Mouse (Mus musculus) liver, embryonic 11.5 days (tissue): ENCODE results near the gene Hmcn1. TPM values are rescaled to one million over a fixed set of nuclear protein-coding genes. Genes with fewer than 3 reads are reported as not detected.

Experiments used
- ATAC-seq: fragments of 200-750 bp; cut with Nextera tagmentation; replicated peaks from 2 replicates; pipeline ENCODE4 v1.8.0; 2017; ENCODE audit warnings: moderate number of reproducible peaks, mild to moderate bottlenecking, moderate TSS enrichment, moderate library complexity; ENCODE audit not compliant: low FRiP score
- DNase-seq: peaks from one replicate; pipeline ENCODE4 v3.0.0-alpha.2; 2017; ENCODE audit warnings: low spot score
- H3K27ac ChIP-seq: fragments of 300-500 bp; sonication (generic); 2 replicates; pipeline ENCODE4 v1.5.1; 2014; ENCODE audit warnings: mild to moderate bottlenecking, low read depth, low read length, control low read depth
- H3K27me3 ChIP-seq: fragments of 300-500 bp; sonication (generic); replicated peaks from 2 replicates; pipeline ENCODE4 v1.6.1; 2014; ENCODE audit warnings: low read length, mixed read lengths; ENCODE audit not compliant: control insufficient read depth, insufficient read depth
- H3K36me3 ChIP-seq: fragments of 300-500 bp; sonication (generic); 2 replicates; pipeline ENCODE4 v1.6.1; 2014; ENCODE audit warnings: mild to moderate bottlenecking, low read length, moderate library complexity, mixed read lengths; ENCODE audit not compliant: control insufficient read depth, insufficient read depth
- H3K4me1 ChIP-seq: fragments of 300-500 bp; sonication (generic); replicated peaks from 2 replicates; pipeline ENCODE4 v1.6.1; 2014; ENCODE audit warnings: low read length, mixed read lengths; ENCODE audit not compliant: control insufficient read depth, insufficient read depth
- H3K4me2 ChIP-seq: fragments of 300-500 bp; sonication (generic); 2 replicates; pipeline ENCODE4 v1.6.1; 2014; ENCODE audit warnings: mild to moderate bottlenecking, control low read depth, moderate library complexity
- H3K4me3 ChIP-seq: fragments of 300-500 bp; sonication (generic); 2 replicates; pipeline ENCODE4 v1.5.1; 2014; ENCODE audit warnings: low read depth, low read length, control low read depth
- H3K9ac ChIP-seq: fragments of 300-500 bp; sonication (generic); 2 replicates; pipeline ENCODE4 v1.6.1; 2014; ENCODE audit warnings: low read depth, low read length, control low read depth
- H3K9me3 ChIP-seq: fragments of 300-500 bp; sonication (generic); 2 replicates; pipeline ENCODE4 v1.6.1; 2016; ENCODE audit warnings: low read length, inconsistent platforms, mixed read lengths; ENCODE audit not compliant: control insufficient read depth
- WGBS: fragments of 180-500 bp; shearing (Covaris S2); extraction: QIAGEN DNeasy Blood & Tissue Kit; methylation state at CpG from one replicate; pipeline ENCODE4 v1.1.7; 2014; 5-methylcytosine and 5-hydroxymethylcytosine counted together
- polyA plus RNA-seq: library from polyadenylated mRNA; unstranded; fragments of >200 nt; fragmentation: Nextera tagmentation; extraction: Ambion mirVana; gene quantifications from 2 replicates; pipeline ENCODE4 v1.2.1, GENCODE M21; 2014

Gene Hmcn1
- polyA plus RNA-seq, 1 experiment from 2014 or later, result 9.9 TPM

DNA sequence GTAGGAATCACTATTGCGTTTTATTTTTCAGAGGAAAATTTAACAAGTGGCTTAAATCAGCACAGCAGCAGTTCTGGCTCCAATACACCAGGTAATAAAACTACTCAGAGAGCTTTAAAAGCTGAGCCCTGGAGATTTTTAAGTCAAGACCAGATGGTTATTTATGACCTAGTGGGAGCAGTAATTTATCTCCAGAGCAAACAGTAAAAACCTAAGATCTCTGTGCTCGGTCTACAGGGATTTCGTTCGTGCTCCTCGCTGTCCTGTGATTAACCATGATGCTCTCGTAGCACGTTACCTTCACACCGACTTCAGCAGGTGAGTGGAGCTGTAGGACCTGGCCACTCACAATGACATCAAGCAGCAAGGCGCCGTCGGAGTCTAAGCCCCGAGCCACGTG lies 399.6 kb downstream of the Hmcn1 start:
- Histone ChIP-seq H3K36me3 (no peaks in the 10 kb centered on the region), H3K27me3 (no peaks in the 10 kb centered on the region), H3K4me1 (no peaks in the 10 kb centered on the region), H3K4me3 (no peak overlapping the region), H3K27ac (no peak overlapping the region), H3K9me3 (no peaks in the 10 kb centered on the region), H3K4me2 (no peak overlapping the region), H3K9ac (no peak overlapping the region)
- WGBS, result 85% methylated on average over 13 of the region's 13 CpGs
- no peak for ATAC-seq
- DNase-seq, result no peak

DNA sequence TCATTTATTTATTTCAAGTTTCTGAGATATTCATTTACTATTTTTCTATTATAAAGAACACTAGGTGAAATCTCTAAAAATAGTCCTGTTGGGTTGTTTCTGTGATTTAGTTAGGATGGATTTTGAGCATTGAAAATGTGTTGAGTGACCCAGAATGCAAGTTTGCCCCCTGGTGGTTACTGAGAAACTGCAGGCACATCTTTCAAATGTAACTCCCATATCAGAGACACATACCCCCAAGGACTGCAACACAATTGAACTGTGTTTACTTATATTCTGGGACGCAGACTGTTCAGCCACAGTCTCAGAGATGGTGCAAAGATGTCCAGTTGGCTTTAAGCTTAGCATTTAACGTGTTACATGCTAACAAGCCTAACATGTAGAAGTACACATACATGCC lies 402.0 kb downstream of the Hmcn1 start:
- Histone ChIP-seq H3K4me1 (no peaks in the 10 kb centered on the region), H3K36me3 (no peaks in the 10 kb centered on the region), H3K4me3 (no peak overlapping the region), H3K4me2 (no peak overlapping the region), H3K27me3 (no peaks in the 10 kb centered on the region), H3K9ac (no peak overlapping the region), H3K27ac (no peak overlapping the region), H3K9me3 (no peaks in the 10 kb centered on the region)
- ATAC-seq (no peak), DNase-seq (no peak)
- 27% methylated on average over 2 of the region's 2 CpGs for WGBS

DNA sequence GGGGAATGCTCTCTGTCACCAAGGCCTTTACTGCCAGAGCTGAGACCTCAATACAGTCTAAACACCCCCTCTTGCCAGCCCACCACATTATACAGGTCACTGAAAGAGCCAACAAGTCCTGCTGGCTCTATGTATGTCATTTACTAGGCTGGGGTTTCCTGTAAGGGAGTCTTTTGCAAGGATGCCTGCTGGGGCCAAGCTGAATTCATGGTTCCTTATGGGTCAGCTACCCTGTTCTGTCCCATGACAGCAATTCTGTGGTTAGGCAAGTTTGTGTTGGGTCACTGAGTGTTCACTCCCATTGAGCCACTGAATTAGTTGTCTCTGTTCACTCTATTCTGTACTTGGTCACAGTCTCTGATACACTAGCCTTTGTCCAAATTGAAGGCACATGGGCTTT lies 405.8 kb downstream of the Hmcn1 start:
- H3K9ac ChIP-seq, result no peak overlapping the region
- no peaks in the 10 kb centered on the region for H3K27me3 ChIP-seq
- ATAC-seq (no peak), DNase-seq (no peak)
- H3K9me3 ChIP-seq, result no peaks in the 10 kb centered on the region
- no peaks in the 10 kb centered on the region for H3K4me1 ChIP-seq
- no peak overlapping the region for H3K4me2 ChIP-seq
- H3K36me3 ChIP-seq, result no peaks in the 10 kb centered on the region
- no peak overlapping the region for H3K4me3 ChIP-seq
- no peak overlapping the region for H3K27ac ChIP-seq

DNA sequence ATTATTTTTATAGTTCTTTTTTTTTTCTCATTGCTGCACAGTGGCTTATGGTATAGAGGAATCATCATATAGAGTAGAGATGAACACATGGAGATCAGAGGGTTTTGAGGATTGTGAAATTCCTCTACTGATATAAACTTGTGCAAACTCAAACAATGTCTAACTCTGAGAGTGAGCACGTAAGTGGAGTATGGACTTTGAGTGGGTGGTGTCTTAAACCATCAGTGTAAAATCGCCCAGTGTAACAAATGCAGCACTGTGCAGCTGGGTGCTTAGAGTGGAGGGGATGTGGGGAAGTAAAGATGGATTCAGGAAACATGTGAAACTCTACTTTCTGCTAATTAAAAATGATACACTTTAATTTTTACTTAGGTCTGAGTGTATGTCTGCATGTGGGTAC lies 408.8 kb downstream of the Hmcn1 start:
- H3K27me3 ChIP-seq, result no peaks in the 10 kb centered on the region
- no peak for DNase-seq
- H3K9me3 ChIP-seq, result no peaks in the 10 kb centered on the region
- H3K36me3 ChIP-seq, result no peaks in the 10 kb centered on the region
- no peaks in the 10 kb centered on the region for H3K4me1 ChIP-seq
- H3K9ac ChIP-seq, result no peak overlapping the region
- no peak overlapping the region for H3K4me3 ChIP-seq
- no peak overlapping the region for H3K4me2 ChIP-seq
- H3K27ac ChIP-seq, result no peak overlapping the region
- ATAC-seq, result no peak
- WGBS, result 78% methylated on average over 2 of the region's 2 CpGs

DNA sequence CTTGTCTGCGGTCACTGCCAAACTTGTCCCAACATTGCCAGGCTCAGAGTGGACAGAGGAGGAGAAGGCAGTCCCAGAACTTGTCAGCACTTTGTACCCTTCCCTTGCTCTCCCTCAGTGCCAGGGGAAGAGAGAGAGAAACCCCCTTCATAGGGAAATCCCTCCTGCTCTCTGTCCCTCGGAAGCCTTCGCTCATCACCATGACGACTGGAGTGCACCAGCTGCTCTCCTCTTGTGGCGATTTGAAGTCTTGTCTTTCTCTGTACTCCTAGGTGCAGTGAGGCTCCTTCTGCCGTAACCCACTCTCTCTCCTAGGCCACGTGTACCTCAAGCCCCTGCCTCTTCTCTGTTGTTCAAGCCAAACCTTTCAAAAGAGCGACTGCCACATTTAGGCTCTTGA lies 409.5 kb downstream of the Hmcn1 start:
- no peaks in the 10 kb centered on the region for H3K36me3 ChIP-seq
- no peak for ATAC-seq
- 68% methylated on average over 8 of the region's 8 CpGs for WGBS

DNA sequence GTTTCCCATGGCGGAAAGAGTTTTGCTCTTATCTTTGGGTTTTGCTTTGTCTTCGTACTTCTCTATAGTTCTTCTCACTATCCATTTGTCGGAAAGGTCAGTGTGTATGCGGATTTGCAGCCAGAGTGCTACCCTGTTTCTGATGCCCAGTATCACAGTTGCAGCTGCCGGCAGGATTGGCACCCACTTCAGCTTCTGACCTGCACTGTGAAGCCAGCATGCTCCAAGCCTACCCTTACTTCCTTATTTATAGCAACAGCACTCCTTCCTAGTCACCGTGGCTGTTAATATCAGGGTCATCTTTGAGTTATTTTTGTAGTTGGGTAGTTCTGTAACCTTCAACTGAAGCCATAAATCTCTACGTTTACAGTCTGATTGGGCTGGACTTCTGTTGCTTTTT lies 412.7 kb downstream of the Hmcn1 start:
- DNase-seq, result no peak
- 75% methylated on average over 7 of the region's 7 CpGs for WGBS
- H3K36me3 ChIP-seq, result no peaks in the 10 kb centered on the region

More for the DNA sequence above, 409.5 kb downstream of the Hmcn1 start:
- no peak for DNase-seq
- H3K4me1 ChIP-seq, result no peaks in the 10 kb centered on the region
- no peak overlapping the region for H3K9ac ChIP-seq
- no peaks in the 10 kb centered on the region for H3K9me3 ChIP-seq
- H3K27ac ChIP-seq, result no peak overlapping the region
- H3K27me3 ChIP-seq, result no peaks in the 10 kb centered on the region
- H3K4me3 ChIP-seq, result no peak overlapping the region
- no peak overlapping the region for H3K4me2 ChIP-seq

DNA sequence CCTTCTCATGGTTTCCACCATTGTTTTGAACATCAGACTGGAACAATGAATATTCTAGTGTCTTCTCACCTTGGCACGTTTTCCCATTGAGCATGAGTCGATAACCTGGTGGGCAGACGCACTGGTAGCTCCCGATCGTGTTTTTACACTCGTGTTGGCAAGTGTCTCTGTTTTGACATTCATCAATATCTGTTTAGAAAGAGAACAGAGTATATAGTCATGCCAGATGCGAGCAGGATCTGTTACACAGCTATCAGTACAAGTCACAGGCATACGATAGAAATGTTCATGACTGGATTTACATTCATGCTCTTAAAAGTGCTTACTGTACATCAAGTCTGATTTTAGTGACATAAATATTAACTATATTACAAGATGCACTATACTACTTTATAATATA lies 419.8 kb downstream of the Hmcn1 start:
- no peaks in the 10 kb centered on the region for H3K36me3 ChIP-seq
- H3K4me1 ChIP-seq, result no peaks in the 10 kb centered on the region
- H3K9ac ChIP-seq, result no peak overlapping the region
- 89% methylated on average over 8 of the region's 8 CpGs for WGBS
- no peaks in the 10 kb centered on the region for H3K27me3 ChIP-seq
- ATAC-seq, result no peak
- H3K4me2 ChIP-seq, result no peak overlapping the region
- H3K4me3 ChIP-seq, result no peak overlapping the region
- no peak overlapping the region for H3K27ac ChIP-seq
- no peak for DNase-seq
- no peaks in the 10 kb centered on the region for H3K9me3 ChIP-seq

More for the DNA sequence above, 412.7 kb downstream of the Hmcn1 start:
- H3K4me2 ChIP-seq, result no peak overlapping the region
- H3K9me3 ChIP-seq, result no peaks in the 10 kb centered on the region
- no peak overlapping the region for H3K27ac ChIP-seq
- no peak overlapping the region for H3K9ac ChIP-seq
- ATAC-seq, result no peak
- H3K4me3 ChIP-seq, result no peak overlapping the region
- no peaks in the 10 kb centered on the region for H3K4me1 ChIP-seq
- no peaks in the 10 kb centered on the region for H3K27me3 ChIP-seq

DNA sequence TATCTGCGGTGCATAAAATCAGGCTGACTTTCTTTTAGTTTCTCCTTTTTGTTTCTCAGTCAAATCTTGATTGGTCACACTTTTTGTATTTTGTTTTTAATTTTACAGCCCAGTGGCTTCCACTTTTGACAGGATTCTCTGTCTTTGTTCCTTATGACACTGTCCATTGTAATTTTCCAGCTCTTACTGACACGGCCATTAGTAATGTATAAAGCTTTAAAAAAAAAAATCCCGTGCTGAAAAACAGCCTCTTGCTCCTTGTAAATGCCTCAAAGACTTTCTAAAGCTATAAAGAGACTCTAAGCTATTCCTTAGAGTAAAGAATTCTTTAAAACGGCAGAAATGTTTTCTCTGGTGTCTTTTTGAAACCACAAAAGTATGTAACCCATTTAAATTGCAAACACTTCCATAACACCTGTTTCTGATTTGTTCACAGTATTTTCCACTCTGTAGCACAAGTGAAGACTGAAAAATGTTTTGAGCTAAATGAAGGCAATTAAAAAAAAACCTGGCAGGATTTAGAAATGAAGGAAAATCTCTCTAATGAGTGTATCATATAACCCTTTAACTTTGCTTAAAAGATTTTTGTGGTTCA lies 422.6 kb downstream of the Hmcn1 start:
- DNase-seq, result no peak
- whole genome bisulfite sequencing, result 72% methylated on average over 4 of the region's 4 CpGs

DNA sequence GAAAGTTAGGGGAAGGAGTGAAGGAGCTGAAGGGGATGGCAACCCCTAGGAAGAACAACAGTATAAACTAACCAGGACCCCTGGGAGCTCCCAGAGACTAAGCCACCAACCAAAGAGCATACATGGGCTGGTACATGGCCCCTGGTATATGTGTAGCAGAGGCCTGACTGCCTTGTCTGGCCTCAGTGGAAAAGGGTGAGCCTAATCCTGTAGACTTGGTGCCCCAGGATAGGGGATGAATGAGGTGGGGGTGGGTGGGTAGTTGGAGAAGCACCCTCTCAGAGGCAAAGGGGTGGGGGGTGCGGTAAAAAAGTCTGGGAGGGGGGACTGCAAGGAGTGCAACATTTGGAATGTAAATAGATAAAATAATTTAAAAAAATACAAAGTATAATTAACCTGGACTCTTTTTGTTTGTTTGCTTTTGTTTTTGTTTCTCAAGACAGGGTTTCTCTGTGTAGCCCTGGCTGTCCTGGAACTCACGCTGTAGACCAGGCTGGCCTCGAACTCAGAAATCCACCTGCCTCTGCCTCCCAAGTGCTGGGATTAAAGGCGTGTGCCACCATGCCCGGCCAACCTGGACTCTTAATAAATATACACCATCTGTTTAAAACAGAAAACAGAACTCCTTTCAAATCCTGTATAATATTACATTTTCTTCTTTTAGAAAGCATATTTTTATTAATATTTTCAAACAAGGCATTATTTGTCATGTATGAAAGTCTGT lies 423.3 kb downstream of the Hmcn1 start:
- Histone ChIP-seq H3K4me1 (no peaks in the 10 kb centered on the region), H3K27ac (no peak overlapping the region), H3K36me3 (no peaks in the 10 kb centered on the region), H3K4me3 (no peak overlapping the region), H3K27me3 (no peaks in the 10 kb centered on the region), H3K4me2 (no peak overlapping the region), H3K9me3 (no peaks in the 10 kb centered on the region), H3K9ac (no peak overlapping the region)
- WGBS, result 89% methylated on average over 5 of the region's 5 CpGs
- no peak for ATAC-seq
- DNase-seq, result no peak

More for the DNA sequence above, 422.6 kb downstream of the Hmcn1 start:
- no peaks in the 10 kb centered on the region for H3K9me3 ChIP-seq
- ATAC-seq, result no peak
- no peaks in the 10 kb centered on the region for H3K27me3 ChIP-seq
- no peaks in the 10 kb centered on the region for H3K36me3 ChIP-seq
- no peak overlapping the region for H3K27ac ChIP-seq
- no peak overlapping the region for H3K4me3 ChIP-seq
- no peak overlapping the region for H3K4me2 ChIP-seq
- H3K9ac ChIP-seq, result no peak overlapping the region
- H3K4me1 ChIP-seq, result no peaks in the 10 kb centered on the region
